Mouse (Mus musculus) bone marrow, adult 2 months (tissue): ENCODE measurements around the gene Lca5. TPM values are rescaled to one million over a fixed set of nuclear protein-coding genes. Genes with fewer than 3 reads are reported as not detected.

Experiments
- H3K27ac ChIP-seq: fragments of 200-500 bp; 2 replicates; pipeline ENCODE4 v1.5.1; 2012; ENCODE audit warnings: low read depth, mild to moderate bottlenecking, control low read depth, inconsistent platforms, low read length; ENCODE audit not compliant: control insufficient read depth, poor library complexity, insufficient read depth
- H3K4me1 ChIP-seq: fragments of 200-500 bp; 2 replicates; pipeline ENCODE4 v1.6.1; 2011; ENCODE audit warnings: low read length; ENCODE audit not compliant: control insufficient read depth, insufficient read depth
- H3K4me3 ChIP-seq: fragments of 200-500 bp; replicated peaks from 2 replicates; pipeline ENCODE3; 2011; ENCODE audit warnings: mild to moderate bottlenecking, low read depth, low read length, control low read depth; ENCODE audit not compliant: control insufficient read depth
- CTCF ChIP-seq: fragments of 200-500 bp; IDR thresholded peaks from 2 replicates; pipeline ENCODE4 v1.5.1; 2011; ENCODE audit warnings: low read length, control low read depth; ENCODE audit not compliant: control insufficient read depth, insufficient read depth
- POLR2A ChIP-seq: fragments of 200-500 bp; IDR thresholded peaks from 2 replicates; pipeline ENCODE4 v1.6.1; 2011; ENCODE audit warnings: low read depth, mild to moderate bottlenecking, control low read depth, low read length, borderline replicate concordance; ENCODE audit not compliant: control insufficient read depth
- WGBS: fragments of 180-500 bp; shearing (Covaris S2); methylation state at CpG from one replicate; pipeline ENCODE4 v1.1.7; 2018; 5-methylcytosine and 5-hydroxymethylcytosine counted together
- polyA plus RNA-seq: library from polyadenylated mRNA; stranded (reverse); fragments of >200 nt; gene quantifications from 2 replicates; pipeline ENCODE4 v1.2.4, GENCODE M21; 2011; ENCODE audit warnings: low replicate concordance; ENCODE audit not compliant: missing spikeins, insufficient read depth, insufficient read length

The Lca5 gene
- polyA plus RNA-seq, 1 experiment: 2.4 TPM

- no peaks in the 10 kb centered on the region for H3K4me1 ChIP-seq
- H3K4me3 ChIP-seq: no peak overlapping the region
- TF ChIP-seq CTCF (no peak), POLR2A (no peak)
- 64% methylated on average over 5 of the region's 5 CpGs for WGBS
- no peak overlapping the region for H3K27ac ChIP-seq
Observed at GRCm38 (mm10) chr9:83351171-83351570, 89.8 kb downstream of the Lca5 start.

GRCm38 (mm10) chr9:83350613-83351012 is 90.3 kb downstream of the Lca5 start:
- WGBS: 61% methylated on average over 5 of the region's 5 CpGs
- no peak overlapping the region for H3K27ac ChIP-seq
- H3K4me1 ChIP-seq: no peaks in the 10 kb centered on the region
- H3K4me3 ChIP-seq: no peak overlapping the region
- TF ChIP-seq CTCF (no peak), POLR2A (no peak)

- no peaks in the 10 kb centered on the region for H3K4me1 ChIP-seq
- 29% methylated on average over 1 of the region's 1 CpGs for WGBS
- H3K27ac ChIP-seq: no peak overlapping the region
- TF ChIP-seq CTCF (no peak), POLR2A (no peak)
- no peak overlapping the region for H3K4me3 ChIP-seq
Observed at GRCm38 (mm10) chr9:83349905-83350304, 91.0 kb downstream of the Lca5 start.

- Histone ChIP-seq H3K27ac (no peak overlapping the region), H3K4me1 (no peaks in the 10 kb centered on the region), H3K4me3 (no peak overlapping the region)
- TF ChIP-seq POLR2A: no peak
- TF ChIP-seq CTCF: no peak
- 44% methylated on average over 3 of the region's 3 CpGs for WGBS
Observed at GRCm38 (mm10) chr9:83349504-83349903, 91.4 kb downstream of the Lca5 start.

GRCm38 (mm10) chr9:83347521-83347920 is 93.4 kb downstream of the Lca5 start:
- H3K27ac ChIP-seq: no peak overlapping the region
- WGBS: 81% methylated on average over 5 of the region's 5 CpGs
- no peaks in the 10 kb centered on the region for H3K4me1 ChIP-seq
- no peak overlapping the region for H3K4me3 ChIP-seq
- TF ChIP-seq POLR2A (no peak), CTCF (no peak)

- 50% methylated on average over 7 of the region's 7 CpGs for WGBS
- no peaks in the 10 kb centered on the region; the same call in 1 of the 2 replicates for H3K4me1 ChIP-seq
- H3K27ac ChIP-seq: no peak overlapping the region
- H3K4me3 ChIP-seq: no peak overlapping the region
- no peak for TF ChIP-seq CTCF
- no peak for TF ChIP-seq POLR2A
Observed at GRCm38 (mm10) chr9:83342491-83343370, 98.2 kb downstream of the Lca5 start.

Other genes with a start within 250 kb of the Lca5 start
- 3.9 and 6.8 TPM in 2 replicates for gene Sh3bgrl2, start 107.2 kb upstream of the Lca5 start, polyA plus RNA-seq